Mouse (Mus musculus): Measurements from ENCODE around the gene Jund. TPM values are rescaled to one million over a fixed set of nuclear protein-coding genes. Genes with fewer than 3 reads are reported as not detected.

The Jund gene
- polyA plus RNA-seq (2012; rRNA removed): 26.4 and 29.1 TPM in 2 replicates

DNA sequence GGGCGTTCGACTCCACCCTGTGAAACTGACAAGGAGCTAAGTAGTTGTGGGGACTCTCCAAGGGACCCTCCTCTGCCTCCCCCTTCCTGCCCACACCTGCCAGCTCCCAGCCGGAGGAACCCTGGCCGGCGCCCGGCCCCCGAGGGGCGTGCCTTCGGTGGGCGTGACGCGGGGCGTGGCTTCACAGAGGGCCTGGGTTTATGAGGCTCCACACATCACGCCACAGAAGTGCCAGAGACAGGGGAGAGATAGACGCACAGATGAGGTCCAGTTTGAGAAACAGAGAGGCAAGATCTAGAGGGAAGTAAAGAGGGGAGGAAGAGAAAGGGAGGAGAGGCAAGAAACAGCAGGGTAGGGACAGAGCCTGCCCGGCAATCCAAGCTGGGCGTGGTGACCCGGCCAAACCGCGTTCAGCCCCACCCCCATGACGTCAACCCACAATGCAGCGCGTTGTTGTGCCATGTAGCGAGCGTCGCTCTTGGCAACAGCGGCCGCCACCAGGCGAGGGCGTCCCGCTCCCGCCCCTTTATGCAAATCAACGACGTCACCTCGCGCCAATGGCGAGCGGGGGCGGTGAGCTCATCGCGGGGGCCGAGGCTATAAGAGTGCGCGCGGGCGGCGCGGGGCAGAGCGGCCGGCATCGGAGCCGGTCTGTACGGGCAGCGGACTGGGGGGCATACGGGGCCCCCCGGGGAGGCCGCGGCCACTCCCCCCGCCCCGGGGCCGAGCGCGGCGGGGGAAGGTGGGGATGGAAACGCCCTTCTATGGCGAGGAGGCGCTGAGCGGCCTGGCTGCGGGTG is at the start of gene Jund:
Gene Jund, plus strand, starts transcription at position 640 of the 800 bp plus-strand sequence.

GRCm38 (mm10) chr8:70660273-70660725 is 38.5 kb upstream of the Jund start, which contains the start of gene Pgpep1:
TSS of gene Pgpep1 (minus strand) at chr8:70660388.

DNA sequence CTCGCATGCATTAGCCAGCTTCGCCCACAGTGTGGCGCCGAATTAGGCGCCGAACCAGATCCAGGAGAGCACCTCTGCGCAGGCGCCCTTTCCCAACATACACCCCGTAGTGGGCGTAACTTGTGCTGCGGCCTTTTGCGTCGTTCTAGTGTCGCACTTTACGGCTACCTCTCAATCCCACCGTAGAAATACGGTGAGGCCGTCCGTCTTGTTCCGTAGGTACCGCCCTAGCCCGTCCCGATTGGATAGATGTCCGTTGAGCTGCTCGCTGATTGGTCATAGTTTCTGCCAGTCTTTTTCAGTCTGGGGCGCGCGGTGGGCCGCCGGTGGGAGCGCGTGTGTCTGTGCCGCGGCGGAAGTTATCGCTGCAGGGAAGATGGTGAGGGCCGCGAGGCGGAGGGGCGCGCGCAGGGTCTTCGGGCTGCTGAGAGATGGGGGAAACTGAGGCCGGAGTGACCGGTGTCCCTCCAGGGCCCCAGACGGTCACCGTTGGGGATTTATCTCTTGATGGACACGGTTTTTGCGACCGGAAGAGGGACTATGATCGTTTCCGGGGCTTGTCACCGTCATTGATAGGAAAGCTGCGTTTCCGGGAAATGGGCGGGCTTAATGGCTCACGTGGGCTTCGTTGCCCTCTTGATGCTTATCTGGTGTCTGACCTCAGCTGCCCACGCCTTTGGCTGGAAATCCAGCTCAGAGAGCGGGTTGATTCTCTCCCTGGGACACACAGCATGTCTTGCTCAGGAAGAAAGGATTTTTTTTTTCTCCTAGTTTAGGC is 25.5 kb upstream of the Jund start, which contains the start of gene Lsm4:
Gene Lsm4, plus strand, starts transcription at position 170 of the 778 bp plus-strand sequence.

GRCm38 (mm10) chr8:70703287-70703686 is 4.5 kb downstream of the Jund start, which contains the start of gene Iqcn:
TSS of gene Iqcn (plus strand) at chr8:70703457.

DNA sequence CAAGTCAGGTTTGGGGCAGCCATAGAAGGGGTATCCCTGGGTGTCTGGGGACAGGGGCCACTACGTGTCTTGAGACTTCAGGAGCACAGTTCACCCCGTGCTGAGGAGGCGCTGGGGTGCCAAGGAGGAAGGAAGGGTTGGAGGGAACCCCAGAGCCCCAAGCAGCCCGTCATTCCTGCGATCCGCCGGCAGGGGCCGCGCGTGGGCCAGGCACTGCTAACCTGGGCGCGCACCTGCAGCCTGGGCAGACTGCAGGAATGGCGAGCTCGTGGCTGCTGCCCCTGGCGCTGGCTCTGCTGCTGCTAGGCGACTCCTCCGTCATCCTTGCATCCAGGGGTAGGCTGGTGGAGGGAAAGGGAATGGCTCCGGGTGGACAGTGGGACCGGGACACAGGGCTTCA is 19.5 kb downstream of the Jund start, which contains the start of gene Gm3336:
Gene Gm3336, plus strand, starts transcription at position 247 of the 400 bp plus-strand sequence.

GRCm38 (mm10) chr8:70723486-70724210 is 24.9 kb downstream of the Jund start, which contains the start of gene Pde4c:
TSS of gene Pde4c (plus strand) at chr8:70723720.

Other genes starting within 250 kb of the Jund start
- 5.5 and 6.0 TPM in 2 replicates for gene Klhl26, start 222.0 kb upstream of the Jund start, polyA plus RNA-seq (2012; rRNA removed)
- gene Tmem59l, start 211.6 kb upstream of the Jund start, polyA plus RNA-seq (2012; rRNA removed): 0.01 and 0.07 TPM in 2 replicates
- gene Crlf1, start 205.8 kb upstream of the Jund start, polyA plus RNA-seq (2012; rRNA removed): 1.6 and 2.2 TPM in 2 replicates
- gene Rex1bd, start 192.2 kb upstream of the Jund start, polyA plus RNA-seq (2012; rRNA removed): 51.3 and 56.0 TPM in 2 replicates
- 769 and 923 TPM in 2 replicates for gene Uba52, start 188.1 kb upstream of the Jund start, polyA plus RNA-seq (2012; rRNA removed)
- 133 and 144 TPM in 2 replicates for gene Fkbp8, start 171.2 kb upstream of the Jund start, polyA plus RNA-seq (2012; rRNA removed)
- 24.3 and 30.5 TPM in 2 replicates for gene Kxd1, start 171.0 kb upstream of the Jund start, polyA plus RNA-seq (2012; rRNA removed)
- 8.4 and 8.6 TPM in 2 replicates for gene Ell, start 159.5 kb upstream of the Jund start, polyA plus RNA-seq (2012; rRNA removed)
- 53.0 and 63.5 TPM in 2 replicates for gene Isyna1, start 104.6 kb upstream of the Jund start, polyA plus RNA-seq (2012; rRNA removed)
- gene Ssbp4, start 90.1 kb upstream of the Jund start, polyA plus RNA-seq (2012; rRNA removed): 34.5 and 34.9 TPM in 2 replicates
- gene Lrrc25, start 82.8 kb upstream of the Jund start, polyA plus RNA-seq (2012; rRNA removed): 3.7 and 5.1 TPM in 2 replicates
- gene Gdf15, start 66.5 kb upstream of the Jund start, polyA plus RNA-seq (2012; rRNA removed): 5.7 and 5.9 TPM in 2 replicates
- 7.8 and 8.5 TPM in 2 replicates for gene Pgpep1, start 38.6 kb upstream of the Jund start, polyA plus RNA-seq (2012; rRNA removed)
- 130 and 135 TPM in 2 replicates for gene Lsm4, start 25.7 kb upstream of the Jund start, polyA plus RNA-seq (2012; rRNA removed)
- gene Iqcn, start 4.5 kb downstream of the Jund start, polyA plus RNA-seq (2012; rRNA removed): not detected in 2 replicates
- gene Gm3336, start 19.6 kb downstream of the Jund start, polyA plus RNA-seq (2012; rRNA removed): 0.08 TPM in 1 of 2 replicates, not detected in the other
- gene Pde4c, start 24.8 kb downstream of the Jund start, polyA plus RNA-seq (2012; rRNA removed): 1.2 and 1.6 TPM in 2 replicates
- 2.3 and 2.5 TPM in 2 replicates for gene Rab3a, start 55.7 kb downstream of the Jund start, polyA plus RNA-seq (2012; rRNA removed)
- gene Mpv17l2, start 62.0 kb downstream of the Jund start, polyA plus RNA-seq (2012; rRNA removed): 21.1 and 28.0 TPM in 2 replicates
- gene Pik3r2, start 77.8 kb downstream of the Jund start, polyA plus RNA-seq (2012; rRNA removed): 16.7 and 18.5 TPM in 2 replicates
- gene Mast3, start 106.1 kb downstream of the Jund start, polyA plus RNA-seq (2012; rRNA removed): 9.1 and 12.1 TPM in 2 replicates
- 0.10 and 0.17 TPM in 2 replicates for gene Il12rb1, start 109.5 kb downstream of the Jund start, polyA plus RNA-seq (2012; rRNA removed)
- gene Arrdc2, start 140.8 kb downstream of the Jund start, polyA plus RNA-seq (2012; rRNA removed): 32.1 and 35.4 TPM in 2 replicates
- 0.21 and 0.31 TPM in 2 replicates for gene Kcnn1, start 164.3 kb downstream of the Jund start, polyA plus RNA-seq (2012; rRNA removed)
- gene Ccdc124, start 175.0 kb downstream of the Jund start, polyA plus RNA-seq (2012; rRNA removed): 35.9 and 39.9 TPM in 2 replicates
- gene Slc5a5, start 193.8 kb downstream of the Jund start, polyA plus RNA-seq (2012; rRNA removed): 0.07 and 0.08 TPM in 2 replicates
- gene Rpl18a, start 198.5 kb downstream of the Jund start, polyA plus RNA-seq (2012; rRNA removed): 2,572 and 2,942 TPM in 2 replicates
- gene Map1s, start 207.0 kb downstream of the Jund start, polyA plus RNA-seq (2012; rRNA removed): 10.3 and 10.8 TPM in 2 replicates